Mouse (Mus musculus): ENCODE results near the gene Lgals4.
A peak's percentile ranks its signal among the peaks of the same experiment; 100 is the strongest.

Lgals4 gene

DNA sequence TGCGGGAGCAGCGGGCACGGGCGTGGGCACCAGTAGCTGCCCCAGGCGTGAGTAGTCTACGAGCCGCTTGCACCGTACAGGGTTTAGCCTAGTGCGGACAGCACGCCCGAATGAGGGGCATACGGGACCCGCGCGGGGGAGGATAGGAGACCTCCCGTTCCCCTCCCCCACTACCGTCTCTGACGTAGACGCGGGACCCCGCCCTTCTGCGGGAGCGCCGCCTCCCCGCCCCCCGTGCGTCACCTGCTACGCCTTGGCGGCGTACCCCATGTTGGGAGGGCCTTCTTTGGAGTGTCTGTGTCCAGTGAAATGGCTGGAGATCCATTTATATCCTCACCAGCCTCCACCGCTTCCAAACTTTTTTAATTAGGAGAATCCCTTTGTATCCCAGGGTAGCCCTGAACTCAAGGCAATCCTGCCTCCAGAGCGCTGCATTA lies 24.7 kb upstream of the Lgals4 start:
- DNase-seq, result peak; percentile 95

DNA sequence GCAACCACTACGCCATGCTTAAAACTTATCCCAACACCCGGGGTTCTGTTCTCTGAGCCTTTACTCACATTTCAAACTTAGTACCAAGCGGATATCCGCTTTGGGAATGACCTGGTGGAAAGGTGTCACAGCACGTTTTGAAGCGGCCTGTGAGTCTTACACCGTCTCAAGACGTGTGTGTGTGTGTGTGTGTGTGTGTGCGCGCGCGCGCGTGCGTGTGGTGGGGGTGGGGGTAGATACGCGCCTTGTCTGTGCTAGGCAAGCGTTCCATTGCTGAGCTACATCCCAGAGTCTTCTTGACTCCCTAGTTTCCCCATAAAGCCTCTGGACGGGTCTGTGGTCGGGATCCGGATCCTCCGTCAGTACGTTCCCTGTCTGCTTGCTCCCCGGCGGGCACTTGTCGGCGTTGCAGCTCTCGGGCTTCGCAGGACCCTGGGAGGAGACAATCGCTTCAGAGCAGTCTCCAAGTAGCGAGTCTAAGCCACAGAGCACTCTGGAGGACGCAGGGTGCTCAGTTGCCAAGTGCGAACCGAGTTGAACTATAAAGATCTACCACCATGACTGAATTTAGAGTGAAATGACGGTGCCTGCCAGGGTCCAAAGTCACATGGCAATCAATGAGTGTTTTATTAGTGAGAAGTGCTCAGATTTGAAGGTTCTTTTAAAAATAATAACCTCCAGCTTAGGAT lies 24.1 kb upstream of the Lgals4 start:
- DNase-seq, result peak; percentile 59

DNA sequence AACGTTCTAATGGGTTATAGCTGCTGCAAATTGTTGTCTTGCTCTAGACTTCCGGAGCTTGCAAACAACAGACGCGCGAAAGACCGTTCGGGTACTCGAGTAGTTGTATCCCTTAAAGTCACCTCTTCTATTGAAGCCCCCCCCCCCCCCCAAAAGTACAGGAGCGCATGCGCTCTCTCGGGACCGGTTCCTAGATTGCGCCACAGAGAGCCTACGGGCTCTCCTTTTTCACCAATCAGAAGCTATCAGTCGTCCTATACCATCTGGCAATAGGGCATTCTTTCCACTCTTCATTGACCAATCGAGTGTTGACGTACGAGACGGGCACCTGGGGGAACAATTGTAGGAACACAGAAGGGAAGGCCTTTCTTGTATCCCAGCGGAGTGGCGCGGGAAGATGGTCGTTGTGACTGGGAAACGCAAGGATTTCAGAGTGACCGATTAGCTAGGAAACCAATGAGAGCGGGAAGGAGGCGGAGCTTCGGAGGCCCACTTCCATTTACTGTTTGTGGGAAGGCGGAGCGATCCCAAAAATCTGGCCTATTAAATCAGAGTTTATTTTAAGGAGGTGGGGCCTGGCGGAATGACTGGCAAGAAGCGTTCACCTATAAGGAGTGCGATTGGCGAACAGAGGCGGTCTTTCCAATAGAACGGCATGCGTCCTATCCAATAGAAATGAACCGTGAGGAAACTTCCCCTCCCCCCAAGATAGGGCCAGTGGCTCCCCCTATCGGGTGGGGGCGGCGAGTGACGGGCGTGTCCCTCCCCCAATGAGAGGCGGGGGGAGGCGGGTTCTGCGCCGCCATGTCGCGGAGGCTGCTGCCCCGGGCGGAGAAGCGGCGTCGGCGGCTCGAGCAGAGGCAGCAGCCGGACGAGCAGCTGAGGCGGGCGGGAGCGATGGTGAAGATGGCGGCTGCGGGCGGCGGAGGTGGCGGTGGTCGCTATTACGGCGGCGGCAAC lies 23.3 kb upstream of the Lgals4 start:
- peak; percentile 98 for DNase-seq

DNA sequence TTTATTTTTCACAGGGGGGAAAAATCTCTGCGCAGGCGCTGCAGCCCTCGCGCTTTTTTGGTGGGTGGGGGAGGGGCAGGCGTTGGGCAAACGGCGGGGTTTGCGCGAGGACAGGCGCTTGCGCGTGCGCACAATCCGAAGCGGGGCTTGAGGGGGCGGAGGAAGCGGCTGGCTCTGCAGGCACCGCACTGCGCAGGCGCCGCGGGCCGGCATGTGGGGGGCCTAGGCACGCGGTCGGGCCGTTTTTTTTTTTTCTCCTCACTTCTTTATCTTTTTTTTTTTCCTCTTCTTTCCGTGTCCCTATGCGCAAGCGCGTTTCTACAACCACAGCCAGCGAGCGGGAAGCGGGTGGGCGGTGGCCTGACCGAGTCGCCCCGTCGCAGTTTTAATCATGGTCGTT lies 22.4 kb upstream of the Lgals4 start:
- DNase-seq, result peak; percentile 93

DNA sequence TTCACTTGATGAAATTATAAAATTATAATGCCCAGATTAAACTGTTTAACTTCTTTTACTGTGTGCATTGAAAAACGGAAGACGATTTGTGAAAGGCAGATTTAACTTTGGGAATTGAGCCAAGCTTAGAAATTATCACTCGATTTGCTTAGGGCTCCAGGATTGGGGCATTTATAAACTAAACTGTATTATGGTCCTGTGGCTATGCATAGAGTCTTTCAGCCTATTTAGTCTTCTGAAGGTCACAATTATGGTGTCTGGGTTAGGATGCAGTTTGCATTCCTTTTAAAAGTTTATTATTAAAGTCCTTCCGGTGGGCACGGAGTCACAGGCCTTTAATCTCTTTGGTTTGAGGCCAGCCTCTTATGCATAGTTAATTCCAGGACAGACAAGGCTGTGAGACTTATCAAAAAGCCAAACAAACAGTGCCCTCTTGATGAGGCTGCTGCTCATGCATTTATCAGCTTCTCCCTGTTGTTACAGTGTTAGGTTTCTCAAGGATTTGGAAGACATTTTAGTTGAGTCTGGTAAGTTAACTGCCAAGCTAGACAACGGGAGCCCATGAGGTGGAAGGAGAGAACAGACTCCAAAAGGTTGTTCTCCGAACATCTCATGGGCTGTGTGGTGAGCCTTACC lies 21.9 kb upstream of the Lgals4 start:
- DNase-seq, result no peak

DNA sequence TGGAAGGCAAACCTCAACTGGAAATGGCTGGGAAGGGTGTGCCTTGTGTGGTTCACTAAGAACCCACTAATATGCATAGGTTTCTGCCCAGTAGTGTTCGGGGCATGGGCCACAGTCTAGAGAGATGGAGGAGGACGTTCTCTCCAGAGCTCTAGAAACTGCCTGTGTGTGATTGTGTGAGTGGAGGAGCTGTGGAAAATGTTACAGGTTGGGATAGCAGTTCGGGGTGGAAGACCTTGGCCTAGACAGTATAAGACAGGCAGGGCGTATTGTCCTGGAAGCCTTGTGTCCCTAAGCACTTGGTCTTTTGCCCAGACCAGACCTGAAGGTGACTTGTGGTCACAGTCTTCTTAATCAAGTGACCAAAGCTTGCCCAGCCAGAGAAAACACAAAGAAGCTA lies 21.2 kb upstream of the Lgals4 start:
- no peak for DNase-seq

DNA sequence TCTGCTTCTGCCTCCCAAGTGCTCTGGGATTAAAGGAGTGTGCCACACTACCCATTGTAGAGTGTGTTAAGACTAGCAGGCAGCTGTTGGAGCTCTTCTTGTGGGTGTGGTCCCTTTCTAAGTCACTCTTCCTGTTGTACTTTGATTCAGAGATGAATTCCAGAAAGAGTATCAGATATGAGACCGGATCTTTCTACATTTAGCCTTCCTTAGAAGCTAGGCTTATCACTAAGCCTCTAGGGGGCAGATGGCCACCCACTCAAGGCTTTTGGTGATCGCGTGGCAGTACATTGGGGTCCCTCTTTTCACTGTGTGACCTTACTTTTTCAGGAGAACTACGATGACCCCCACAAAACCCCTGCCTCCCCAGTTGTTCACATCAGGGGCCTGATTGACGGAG lies 20.7 kb upstream of the Lgals4 start:
- DNase-seq, result no peak

DNA sequence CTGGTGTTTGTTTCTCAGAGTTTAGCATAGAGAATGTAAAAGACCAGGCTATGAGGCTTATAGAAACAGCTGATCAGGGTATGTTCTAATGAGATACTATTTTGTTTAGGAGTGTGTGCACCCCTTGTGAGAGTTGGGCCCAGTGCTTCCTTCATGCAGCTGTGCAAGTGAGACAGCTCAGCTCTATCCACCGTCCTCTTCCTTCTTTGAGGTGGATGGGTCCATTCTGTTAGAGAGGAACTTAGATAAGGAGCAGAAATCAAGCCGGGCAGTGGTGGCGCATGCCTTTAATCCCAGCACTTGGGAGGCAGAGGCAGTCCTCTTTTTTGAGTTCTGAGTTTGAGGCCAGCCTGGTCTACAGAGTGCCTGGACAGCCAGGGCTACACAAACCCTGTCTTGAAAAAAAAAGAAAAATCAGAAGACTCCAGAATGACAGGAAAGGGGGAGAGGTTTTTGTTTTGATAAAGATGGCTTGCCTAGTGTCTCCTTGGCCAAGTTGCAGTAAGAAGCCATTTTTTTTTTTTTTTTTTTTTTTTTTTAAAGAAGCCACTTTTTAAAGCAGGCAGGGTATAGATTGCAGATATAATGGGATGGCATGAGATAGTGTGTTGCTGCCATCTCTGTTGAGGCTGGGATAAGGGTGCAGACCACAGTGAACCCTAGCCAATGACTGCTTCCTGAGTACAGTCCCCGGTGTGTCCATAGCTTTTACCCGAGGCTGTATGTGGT lies 19.2 kb upstream of the Lgals4 start:
- DNase-seq, result no peak

DNA sequence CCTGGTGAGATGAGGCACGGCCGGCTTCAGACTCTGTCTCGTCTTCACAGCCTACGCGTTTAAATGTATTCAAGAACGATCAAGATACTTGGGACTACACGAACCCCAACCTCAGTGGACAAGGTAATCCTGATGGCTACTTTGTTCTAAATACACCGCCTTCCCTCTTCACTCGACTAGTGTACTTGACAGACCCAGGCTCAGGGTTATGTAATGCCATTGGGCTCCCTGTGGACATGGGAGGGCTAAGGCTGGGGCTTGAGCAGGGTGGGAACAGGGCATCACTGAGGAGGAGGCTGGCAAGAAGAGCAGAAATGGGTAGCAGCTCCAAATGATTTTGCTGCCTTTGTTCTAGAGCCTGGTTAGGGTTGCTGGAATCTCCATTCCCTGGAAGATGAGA lies 18.4 kb upstream of the Lgals4 start:
- no peak for DNase-seq

DNA sequence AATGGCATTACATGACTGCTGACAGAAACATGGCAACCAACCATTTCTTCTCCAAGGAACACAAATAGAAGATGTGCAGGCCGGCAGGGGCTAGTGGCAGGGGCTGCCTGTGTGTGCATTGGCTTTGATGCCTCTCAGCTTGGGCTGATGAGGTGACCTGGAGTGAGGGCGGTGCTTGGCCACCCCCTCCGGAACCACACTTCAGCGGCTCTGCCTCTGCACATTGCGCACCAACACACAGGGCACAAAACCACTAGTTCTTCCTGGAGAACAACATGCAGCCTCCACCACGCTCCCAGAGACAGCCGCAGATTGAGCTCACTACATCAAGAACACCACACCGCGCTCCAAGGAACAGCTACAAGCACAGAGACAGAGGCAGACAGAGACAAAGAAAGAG lies 17.5 kb upstream of the Lgals4 start:
- DNase-seq, result no peak

DNA sequence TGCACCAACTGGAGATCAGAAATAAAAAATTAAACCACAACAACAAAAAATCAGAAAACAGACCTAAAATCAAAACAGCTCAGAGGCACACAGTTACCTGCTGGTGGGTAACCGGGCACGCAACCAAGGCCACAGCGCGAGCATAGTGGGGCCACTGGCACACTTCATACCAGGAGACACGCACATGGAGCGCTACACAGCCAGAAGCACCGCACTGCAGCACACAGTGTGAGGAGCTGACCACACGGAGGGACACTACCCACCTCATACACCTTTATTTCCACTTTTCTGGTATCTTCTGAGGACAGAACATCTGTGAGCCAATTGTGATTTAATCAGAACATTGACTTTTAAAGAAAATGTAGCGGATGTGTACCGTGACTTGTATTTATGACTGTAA lies 16.7 kb upstream of the Lgals4 start:
- no peak for DNase-seq

DNA sequence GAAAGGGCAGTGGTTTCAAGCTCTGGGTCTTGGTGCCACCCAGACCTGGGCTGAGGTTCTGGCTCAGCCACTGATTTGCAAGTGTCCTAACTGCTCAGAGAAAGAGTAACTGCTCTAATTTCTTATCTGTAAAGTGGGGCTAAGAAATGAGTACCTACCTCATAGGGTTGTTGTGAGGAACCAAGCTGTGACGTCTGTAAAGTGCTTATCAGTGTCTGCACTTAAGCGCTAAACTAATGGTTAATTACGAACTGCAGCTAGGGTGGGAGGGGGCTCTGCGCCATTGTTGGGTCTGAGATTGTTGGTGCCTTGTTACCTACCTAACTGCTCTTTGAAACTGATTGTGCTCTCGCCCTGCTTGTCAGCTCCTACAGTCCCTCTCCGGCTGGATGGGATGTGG lies 16.1 kb upstream of the Lgals4 start:
- no peak for DNase-seq

DNA sequence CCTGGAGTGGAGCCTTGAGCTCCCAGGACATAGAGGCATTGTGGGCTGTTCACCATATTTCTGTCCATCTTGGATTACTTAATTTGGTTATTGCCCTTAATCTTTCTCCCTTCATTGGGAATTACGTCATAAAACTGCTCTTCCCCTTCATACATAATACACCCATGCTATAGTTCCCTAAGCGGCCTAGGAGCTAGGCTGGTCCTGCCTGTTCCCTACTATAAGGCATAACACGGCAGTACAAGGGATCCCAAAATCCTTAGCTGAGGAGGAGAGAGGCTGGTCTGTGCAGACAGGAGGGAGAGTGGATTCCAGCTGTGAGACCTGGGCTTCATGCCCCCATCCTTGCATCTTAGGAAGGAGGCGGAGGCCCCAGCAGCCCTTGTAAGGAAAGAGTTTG lies 15.7 kb upstream of the Lgals4 start:
- no peak for DNase-seq

DNA sequence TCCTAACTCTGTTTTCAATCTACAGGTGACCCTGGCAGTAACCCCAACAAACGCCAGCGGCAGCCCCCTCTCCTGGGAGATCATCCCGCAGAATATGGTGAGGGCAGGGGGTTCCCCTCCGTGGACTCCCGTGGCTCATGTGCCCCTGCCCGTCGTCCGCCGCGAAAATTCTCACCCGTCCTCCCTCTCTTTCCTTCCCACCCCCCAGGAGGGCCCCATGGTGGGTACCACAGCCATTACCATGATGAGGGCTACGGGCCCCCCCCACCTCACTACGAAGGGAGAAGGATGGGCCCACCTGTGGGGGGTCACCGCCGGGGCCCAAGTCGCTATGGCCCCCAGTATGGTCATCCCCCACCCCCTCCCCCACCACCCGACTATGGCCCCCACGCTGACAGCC lies 15.2 kb upstream of the Lgals4 start:
- DNase-seq, result no peak

DNA sequence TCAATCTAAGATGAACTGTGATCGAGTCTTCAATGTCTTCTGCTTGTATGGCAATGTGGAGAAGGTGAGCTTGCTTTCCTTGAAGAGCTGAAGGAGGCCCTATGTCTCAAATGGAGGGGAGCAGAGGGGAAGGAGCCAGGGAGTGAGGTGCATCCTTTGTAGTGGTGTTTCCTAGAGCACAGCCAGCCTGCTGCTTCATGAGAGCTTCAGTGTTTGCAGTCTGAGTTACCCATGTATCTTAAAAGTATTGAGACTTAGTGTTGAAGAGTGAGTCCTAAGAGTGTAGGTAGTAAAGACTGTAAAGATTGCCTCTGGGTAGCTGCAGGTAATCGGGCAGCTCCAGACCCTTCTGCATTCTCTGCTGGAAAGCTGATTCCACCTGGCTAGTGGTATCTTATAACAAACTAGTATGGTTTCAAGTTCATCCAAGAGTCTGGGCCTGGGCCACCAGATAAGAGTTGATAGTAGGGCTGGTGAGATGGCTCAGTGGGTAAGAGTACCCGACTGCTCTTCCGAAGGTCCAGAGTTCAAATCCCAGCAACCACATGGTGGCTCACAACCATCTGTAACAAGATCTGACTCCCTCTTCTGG lies 14.7 kb upstream of the Lgals4 start:
- DNase-seq, result no peak

DNA sequence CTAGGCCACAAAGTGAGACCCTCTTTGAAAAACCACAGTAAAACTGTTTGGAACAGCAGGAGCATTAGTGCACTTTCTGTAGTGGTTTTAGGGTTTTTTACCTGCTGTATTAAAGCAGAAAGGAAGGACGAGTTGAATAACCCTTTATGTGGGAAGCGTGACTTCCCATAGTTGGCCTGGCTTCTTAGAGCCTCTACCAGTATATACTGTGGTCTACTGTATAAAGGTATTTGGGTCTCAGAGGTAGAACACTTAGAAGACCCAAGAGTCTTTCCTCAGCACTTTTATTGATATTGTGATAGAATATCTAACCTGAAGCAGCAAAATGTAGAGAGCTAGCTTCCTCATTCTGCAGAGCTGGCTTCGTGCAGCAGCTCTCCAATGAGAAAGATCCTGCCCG lies 14.1 kb upstream of the Lgals4 start:
- no peak for DNase-seq

DNA sequence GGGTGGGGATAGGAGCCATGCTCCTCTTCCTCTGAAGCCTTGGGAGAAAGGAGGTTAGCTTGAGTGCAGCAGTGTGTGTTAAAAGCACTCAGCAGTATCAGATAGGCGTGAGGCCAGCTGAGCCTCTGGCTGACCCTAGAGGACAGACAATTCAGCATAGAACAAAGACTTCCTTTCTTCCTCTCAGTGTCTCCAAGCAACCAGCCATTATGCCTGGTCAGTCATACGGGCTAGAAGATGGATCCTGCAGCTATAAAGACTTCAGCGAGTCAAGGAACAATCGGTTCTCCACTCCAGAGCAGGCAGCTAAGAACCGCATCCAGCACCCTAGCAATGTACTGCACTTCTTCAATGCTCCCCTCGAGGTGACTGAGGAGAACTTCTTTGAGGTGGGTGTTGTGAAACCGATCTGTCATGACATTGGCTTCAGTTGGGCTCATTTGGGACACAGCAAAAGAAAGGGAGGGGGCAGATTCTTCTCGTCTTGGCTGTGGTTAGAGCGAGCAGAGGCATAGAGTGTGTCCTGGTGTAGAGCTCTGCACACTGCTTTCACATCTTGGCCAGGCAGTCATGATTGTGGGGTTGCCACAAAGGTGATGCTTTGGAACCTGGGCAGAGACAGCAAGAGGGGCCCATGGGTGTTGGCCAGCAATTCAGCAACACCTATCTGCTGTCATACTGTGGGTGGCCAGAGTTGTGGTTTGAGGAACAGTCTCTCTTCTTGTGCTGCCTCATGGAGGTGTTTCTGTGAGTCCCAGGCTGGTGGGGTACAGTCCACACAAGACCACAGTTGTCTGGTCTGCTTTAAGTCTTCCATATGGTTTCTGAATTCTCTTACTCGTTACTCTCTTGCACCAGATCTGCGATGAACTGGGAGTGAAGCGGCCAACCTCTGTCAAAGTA lies 13.0 kb upstream of the Lgals4 start:
- no peak for DNase-seq

DNA sequence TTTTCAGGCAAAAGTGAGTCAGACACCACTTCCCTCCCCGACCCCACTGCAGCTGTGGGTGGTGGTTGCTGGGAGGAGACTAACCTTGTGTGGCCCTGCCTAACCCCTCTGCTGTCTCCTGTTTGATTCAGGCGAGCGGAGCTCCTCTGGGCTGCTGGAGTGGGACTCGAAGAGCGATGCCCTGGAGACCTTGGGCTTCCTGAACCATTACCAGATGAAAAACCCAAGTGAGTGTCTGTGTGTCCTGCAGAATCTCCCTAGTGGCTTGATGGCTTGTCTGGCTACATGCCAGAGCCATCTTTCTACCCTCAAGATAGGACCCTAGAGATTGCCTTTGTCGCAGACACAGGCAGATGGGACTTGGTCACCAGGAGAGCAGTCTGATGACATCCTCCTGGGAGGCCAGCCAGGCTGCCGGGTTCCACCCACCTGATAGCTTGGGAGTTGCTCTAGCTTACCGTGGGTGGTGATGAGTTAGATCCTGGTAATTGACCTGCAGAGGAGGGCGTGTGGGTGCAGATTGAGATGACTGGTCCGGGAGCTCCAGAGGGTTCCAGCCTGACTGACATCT lies 12.3 kb upstream of the Lgals4 start:
- DNase-seq, result peak; percentile 66

DNA sequence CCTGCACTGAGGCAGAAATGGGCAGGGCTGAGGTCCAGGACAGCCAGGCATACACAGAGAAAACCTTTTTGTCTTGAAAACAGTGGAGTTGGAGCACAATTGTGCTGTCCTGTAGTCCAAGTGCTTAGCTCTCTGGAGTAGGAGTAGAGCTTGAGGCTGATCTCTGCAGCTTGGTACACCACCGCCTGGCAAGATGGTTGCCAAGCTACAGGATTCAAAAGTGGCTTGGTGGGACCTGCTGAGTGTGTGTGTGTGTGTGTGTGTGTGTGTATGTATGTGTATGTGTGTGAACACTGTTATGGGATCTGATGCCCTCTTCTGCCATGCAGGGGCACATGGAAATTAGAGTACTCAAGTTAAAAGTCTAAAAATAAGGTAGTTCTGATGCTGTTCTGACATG lies 11.1 kb upstream of the Lgals4 start:
- DNase-seq, result no peak

DNA sequence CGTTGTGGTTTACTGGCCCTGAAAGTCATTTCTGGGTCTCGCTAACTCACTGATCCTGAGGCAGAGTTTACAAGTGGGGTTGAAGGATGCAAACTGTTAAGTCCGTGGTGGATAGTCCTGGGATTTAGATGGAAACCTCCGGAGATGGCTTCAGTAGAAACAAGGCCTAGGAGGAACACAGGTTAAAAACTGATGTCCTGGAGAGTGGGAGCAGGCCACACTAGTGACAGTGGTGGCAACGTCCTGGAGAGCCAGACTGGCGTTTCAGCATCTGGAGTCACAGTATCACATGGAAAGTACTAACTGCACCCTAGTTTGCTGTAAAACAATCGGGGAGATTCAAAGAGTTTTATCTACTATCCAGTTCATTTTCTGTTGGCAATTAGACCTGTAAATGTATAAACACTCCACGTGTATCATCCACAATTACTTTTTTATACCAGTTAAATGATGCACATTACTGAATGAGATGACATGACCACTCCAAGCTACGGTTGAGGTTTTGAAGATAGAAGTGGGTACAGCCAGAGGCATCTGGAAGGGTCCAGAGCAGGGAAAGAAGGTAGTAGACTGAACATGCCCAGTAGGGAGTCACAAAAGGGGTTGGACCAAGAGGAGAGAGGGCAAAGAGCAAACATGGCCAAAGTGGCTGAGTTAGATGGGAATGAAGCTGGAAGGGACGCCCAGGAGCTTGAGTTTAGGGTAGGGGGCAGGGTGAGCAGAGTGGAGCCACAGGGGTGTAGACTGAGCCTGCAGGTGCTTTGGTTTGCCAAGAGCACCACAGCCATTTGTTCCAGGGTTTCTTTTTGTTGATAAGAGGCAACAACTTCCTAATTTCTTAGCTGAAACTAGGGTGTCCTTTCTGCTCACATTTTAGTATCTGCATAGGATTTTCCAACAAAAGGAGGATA lies 10.4 kb upstream of the Lgals4 start:
- no peak for DNase-seq

Data from right cerebral cortex, postnatal 25 days (tissue).